Mouse (Mus musculus): ENCODE results near the gene Sv2a.
A peak's percentile ranks its signal among the peaks of the same experiment; 100 is the strongest.

The Sv2a gene

DNA sequence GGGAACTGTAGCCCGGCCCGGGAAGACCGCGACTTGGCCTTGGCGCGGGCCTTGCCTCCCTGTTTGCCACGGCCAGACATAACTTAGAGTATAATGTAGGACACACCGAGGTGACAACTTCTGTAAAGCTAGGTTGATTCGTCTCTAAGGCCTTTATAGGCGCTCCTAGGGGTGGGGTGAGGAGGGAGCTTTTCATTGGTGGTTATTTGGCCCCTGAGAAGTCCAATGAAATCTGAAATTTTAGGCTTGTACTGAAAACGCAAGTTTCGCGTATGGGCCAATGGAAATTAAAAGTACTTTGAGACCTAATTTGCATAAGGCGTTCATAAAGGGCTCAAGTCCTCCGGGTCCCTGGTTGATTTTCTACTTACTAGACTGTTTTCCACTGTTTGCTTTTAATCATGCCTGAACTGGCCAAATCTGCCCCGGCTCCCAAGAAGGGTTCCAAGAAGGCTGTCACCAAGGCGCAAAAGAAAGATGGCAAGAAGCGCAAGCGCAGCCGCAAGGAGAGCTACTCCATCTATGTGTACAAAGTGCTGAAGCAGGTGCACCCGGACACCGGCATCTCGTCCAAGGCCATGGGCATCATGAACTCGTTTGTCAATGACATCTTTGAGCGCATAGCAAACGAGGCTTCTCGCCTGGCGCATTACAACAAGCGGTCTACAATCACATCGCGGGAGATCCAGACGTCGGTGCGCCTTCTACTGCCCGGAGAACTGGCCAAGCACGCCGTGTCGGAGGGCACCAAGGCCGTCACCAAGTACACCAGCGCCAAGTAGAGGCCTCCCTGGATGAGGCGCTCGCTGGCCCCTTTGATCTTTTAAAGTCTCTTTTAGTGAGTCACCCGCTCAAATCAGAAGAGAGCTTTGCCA lies 40.1 kb downstream of the Sv2a start, which contains the start of the genes Hist2h2ac and Hist2h2be:
Gene Hist2h2ac (minus strand): TSS at position 116 of the 875 bp plus-strand sequence.
Gene Hist2h2be (plus strand): TSS at position 355 of the 875 bp plus-strand sequence.
- DNase-seq: peak; percentile 94 to 96

GRCm38 (mm10) chr3:96221640-96222038 lies 40.7 kb downstream of the Sv2a start:
- DNase-seq: no peak

DNA sequence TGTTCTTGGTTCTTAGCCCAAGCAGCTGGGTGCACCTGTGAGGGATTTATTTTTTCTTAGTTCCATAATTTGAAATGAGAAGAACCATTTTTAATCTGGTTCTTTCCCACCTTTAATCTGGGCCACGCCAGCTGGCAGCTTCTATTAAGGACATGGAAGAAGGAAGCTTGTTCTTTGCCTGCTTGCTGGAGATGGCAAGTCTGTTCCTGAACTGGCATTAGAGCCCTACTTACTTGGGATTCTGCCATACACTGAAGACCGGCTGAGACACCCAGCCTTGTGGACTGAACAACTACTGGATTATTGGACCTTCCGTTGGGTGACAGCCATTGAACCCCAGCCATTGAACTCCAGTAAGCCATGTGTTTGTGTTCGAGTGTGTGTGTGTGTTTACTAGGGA lies 41.8 kb downstream of the Sv2a start:
- DNase-seq: no peak

DNA sequence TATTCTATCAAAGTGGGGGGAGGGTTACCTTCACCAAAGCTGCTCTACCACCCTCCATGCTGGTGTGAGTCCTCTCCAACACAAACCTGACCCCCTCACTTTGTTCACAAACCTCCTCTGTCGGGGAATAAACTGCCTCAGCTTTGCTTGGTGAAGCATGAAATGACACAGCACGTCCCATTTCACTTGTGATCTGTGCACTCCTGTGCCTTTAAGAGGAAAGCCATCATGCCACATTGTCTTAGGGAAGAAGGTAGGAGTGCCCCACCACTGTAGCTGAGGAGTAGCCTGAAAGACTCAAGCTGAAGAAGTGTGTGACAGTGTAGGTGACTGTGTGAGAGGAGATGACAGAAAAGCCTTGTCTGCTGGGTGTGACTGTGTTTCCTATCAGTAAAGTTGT lies 44.5 kb downstream of the Sv2a start:
- no peak for DNase-seq

DNA sequence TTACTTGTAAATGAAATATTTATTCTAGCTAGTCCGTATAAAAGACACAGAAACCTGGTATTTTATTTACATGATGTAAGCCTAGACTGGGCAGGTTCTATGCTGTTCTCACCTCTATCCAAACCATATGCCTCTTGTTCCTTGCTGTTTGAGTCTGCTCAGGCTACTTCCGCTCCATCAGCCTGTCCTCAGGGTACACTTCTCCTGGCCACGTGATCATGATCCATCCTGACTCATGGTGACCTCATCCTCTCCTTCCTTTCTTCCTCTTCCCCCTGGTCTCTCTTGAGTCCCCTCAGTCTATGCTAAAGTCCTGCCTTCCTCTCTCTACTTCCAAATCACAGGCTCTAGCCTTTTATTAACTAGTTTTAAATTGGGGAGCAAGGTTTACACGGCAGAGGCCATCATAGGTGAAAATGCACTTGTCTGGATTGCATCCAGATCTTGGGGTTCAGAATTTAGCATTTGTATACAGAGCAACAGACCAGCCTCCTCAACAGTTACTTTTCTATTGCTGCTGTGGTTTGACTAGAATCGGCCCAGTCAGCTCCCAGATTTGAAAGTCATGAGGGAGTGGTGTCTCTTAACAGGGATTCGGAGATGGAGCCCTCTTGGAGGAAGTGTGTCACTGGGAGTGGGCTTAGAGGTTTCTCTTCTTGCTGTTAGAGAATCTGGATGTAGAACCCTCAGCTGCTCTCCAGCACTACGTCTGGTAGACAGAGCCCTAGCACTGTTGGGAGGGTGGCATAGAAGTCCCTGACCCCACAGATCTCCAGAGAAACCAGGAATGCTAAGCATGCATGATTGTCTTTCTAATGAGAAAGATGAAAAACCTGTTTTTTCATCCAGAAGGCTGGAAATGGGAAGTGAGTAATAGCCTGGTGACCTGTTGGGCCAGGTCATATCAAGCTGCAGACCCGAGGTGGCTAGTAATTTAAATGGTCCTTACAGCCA lies 46.0 kb downstream of the Sv2a start:
- no peak for DNase-seq

- no peak for DNase-seq
Measured at GRCm38 (mm10) chr3:96228828-96229227, 47.9 kb downstream of the Sv2a start.

DNA sequence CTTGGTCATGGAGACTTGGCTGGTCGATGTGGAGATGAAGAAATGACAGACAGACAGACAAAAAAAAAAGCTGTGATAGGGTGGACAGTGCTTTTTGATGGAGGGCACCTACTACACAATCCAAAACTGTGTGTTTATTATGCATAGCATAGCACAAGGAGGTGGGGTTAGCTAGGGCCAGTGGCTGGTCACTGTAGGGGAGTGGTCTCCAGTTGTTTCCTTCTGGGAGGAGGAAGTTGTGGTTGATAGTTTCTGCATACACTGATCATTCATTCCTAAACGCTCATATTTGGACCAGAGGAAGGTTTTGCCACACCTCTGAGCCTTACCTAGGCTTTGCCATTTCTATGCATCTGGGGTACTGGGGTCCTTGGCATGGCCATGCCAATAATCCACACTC lies 49.5 kb downstream of the Sv2a start:
- no peak for DNase-seq

DNA sequence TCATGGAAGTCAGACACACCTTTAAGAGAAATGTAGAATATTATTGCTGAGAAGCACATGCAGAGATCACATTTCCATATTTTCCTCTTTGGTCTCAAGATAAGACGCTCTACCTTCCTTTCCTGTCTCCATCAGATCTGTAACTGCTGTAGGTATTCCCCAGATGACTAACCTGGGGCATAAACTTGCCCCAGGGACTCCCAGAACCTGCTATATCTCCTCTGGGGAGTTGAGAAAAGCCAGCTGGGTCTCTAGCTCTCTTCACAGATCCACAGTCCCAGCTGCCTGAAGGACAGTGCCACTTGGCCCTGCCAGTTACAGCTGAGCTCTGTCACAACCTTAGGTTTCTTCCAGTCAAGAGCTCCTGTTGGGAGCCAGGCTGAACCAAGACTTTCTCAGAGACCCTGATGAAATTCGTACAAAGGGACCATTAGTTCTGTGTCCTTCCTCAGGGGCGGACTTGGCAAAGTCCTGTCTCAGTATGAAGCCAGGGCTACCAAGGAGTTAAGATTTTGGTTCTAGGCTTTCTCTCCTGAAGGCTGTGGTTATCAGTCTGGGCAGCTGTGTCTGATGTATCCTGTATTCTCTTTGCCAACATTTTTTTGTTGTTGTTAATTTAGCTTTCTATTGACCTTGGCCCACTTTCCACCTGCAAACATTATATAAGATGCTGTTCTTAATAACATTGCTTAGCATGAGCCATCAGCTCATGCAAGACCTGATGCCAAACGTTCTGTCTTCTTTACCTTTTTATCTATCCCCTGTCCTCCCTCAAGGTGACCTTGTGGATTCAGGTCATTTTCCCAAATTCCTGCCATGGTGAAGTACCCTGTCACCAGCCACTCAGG lies 50.2 kb downstream of the Sv2a start:
- no peak for DNase-seq

DNA sequence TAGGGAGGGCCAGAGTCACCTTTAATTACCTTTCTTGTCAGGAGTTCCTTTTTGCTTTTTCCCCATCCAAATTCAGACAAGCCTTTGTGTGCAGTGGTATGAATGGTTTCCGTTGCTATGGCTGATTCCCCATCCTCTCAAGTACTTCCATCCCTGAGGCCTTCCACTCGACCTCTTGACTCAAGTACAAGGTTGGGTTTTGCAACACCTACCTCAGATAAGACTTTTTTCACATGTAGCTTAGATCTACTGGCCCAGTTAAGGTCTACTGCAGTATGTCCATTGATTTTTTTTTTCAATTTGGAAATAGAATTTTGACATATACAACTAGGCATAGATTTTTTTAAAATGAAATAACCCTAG lies 50.8 kb downstream of the Sv2a start:
- DNase-seq: no peak

GRCm38 (mm10) chr3:96234914-96235313 lies 54.0 kb downstream of the Sv2a start:
- no peak for DNase-seq

- no peak for DNase-seq
Measured at GRCm38 (mm10) chr3:96235836-96236235, 54.9 kb downstream of the Sv2a start.

DNA sequence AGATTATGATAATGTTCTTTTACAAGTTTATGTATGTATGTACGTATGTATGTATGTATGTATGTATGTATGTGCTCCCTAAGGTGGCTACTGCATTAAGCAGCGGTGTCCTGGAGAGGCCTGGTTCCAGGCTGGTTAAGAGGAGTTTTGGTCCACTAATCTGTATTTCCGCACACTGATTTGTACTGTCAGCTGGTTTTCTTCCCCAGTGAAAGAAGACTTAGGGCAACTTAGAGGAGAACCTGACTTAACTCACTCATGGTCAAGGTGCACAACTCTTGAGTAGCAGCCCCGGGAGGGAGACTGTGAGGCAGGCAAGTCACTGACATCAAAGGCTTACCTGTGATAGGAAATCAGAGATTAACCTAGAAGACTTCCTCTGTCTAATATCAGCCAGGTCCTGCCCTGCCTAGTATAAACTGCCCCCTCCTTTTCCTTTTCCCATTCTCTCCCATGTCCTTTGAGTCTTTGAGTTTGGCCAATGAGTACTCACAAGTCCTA lies 55.9 kb downstream of the Sv2a start:
- no peak for DNase-seq

DNA sequence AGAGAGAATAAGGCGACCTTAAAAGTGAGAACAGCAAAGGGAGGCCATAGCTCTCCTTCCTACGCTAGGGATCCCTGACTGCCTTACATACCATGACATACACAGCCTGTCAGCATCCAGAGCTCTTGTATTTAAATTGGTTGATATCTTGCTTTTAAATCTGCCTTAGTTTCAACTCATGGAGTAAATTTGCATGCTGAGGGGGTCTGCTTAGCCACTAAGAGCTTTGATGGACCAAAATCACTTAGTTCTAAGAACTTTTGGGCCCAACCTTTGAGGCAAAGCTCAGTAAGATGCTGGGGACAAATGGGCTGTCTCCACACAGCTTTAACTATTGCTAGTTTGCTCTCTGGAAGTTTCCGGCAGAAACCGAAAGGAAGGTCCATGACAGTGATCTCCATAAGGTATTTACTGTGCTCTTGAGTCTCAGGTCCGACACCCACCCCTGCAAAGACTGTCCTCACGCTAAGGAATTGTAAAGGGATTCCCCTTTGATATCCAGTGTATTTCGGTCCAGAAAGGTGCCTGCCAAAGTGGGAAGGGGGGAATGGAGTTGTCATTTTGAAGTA lies 56.5 kb downstream of the Sv2a start:
- DNase-seq: no peak

- no peak for DNase-seq
Measured at GRCm38 (mm10) chr3:96237904-96238511, 57.1 kb downstream of the Sv2a start.

DNA sequence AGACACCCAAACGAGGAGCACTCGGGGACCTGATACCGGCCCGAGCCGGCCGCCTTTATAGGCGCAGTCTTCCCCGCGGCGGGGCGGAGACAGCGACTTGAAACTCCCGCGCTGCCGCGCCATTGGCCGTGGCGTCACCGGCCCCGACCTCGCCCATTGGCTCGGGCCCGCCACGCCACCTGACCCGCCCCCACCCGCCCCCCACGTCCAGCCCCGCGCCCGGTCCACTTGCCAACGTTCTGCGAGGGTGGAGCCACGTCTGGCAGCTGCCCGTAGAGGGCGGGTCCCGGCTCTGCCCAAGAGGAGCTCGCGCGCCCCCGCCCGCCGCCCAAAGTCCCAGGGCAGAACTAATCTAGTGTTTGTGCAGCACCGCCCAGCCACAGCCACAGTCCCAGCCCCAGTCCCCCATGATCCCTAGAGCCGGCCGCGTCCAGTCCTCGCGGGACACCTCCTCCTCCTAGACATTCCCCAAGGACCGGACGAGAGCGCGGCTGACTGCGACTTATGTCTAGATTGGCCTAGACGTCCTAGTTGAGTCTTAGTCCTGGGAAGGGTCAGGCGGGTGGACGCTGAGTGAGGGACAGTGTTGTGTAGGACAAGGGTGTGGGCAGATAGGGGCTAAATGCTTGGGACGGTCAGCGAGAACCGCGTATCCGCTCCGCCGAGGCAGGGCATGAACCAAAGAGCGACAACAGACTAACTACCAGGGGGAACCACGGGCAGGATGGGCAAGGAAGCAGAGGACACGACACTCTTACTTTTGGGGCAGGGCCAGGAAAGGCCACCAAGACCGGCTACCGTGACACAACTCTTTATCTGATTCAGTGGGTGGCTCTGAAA lies 58.2 kb downstream of the Sv2a start, which contains the start of gene Hist2h3c2:
Gene Hist2h3c2 (minus strand): TSS at position 174 of the 840 bp plus-strand sequence.
- DNase-seq: peak in 1 of 2 experiments; percentile 40

GRCm38 (mm10) chr3:96239949-96240798 lies 59.2 kb downstream of the Sv2a start, which contains the start of gene Hist2h2aa2:
Hist2h2aa2 (minus strand) TSS chr3:96240276.
- peak; percentile 96 to 98 for DNase-seq

DNA sequence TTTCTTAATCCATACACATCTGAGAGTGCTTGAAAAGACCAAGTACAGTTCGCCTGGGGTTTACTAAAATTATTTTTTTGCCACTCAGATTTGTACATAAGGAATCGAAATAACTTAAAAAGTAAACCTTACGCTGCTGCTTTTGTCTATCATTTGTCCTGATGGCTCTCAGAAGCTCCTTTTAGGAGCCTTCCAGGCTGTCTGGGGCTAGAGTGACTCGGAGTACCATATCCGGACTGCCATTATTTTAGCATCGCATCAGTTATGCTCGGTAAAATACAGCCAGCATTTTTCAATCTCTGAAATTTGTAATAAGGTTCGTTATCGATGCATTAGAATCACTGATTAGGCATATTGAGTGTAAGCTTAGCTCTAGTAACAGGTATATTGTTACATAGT lies 59.8 kb downstream of the Sv2a start:
- DNase-seq: no peak

- DNase-seq: peak in 1 of 2 experiments; percentile 41
Measured at GRCm38 (mm10) chr3:96243921-96244572, 63.1 kb downstream of the Sv2a start.

Measured in kidney, adult 8-10 months (tissue).